Mouse (Mus musculus) hindlimb bud, embryonic 11.5 days (tissue): ENCODE data around the gene Rad51b.

ENCODE experiments used
- DNase-seq: peaks from one replicate; pipeline ENCODE4 v3.0.0-alpha.2; 2012; ENCODE audit warnings: low read depth, low spot score; ENCODE audit errors: extremely low spot score

Gene Rad51b

GRCm38 (mm10) chr12:79679941-79680697 lies 383.0 kb downstream of the Rad51b start:
- no peak for DNase-seq

DNA sequence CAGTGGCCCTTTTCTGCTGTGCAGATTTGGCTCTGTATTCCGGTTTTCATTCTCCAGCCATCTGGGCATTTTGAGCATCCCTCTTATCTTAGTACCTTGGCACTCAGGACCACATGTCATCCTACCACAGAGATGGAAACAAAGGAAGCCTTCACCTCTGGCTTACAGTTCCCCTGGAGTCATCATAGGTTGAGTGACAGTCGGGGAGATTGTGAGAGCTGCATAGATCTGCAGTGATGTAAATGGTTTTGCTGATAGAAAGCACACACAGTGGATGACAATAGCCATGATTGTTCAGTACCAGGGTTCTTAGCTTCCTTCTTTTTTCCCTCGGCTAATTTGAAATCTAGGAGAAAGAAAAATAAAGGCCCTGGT lies 383.6 kb downstream of the Rad51b start:
- DNase-seq, result no peak

DNA sequence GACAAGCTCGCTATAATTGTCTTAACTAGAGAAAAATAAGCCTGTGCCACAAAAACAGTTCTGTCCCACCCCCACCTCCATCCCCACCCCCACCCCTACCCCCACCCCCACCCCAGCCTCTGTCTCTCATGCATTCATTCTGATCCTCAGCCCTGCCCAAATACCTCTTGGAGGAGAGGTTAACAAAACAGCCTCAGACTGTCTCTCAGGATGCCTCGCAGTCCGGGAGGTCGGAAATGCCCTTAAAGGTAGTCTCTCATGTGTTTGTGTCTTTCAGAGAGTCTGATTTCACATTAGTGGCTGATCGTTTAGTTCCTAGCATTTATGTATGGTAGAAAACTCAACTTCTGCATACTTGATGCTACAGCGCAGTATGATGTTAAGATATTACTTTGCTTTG lies 384.5 kb downstream of the Rad51b start:
- no peak for DNase-seq

DNA sequence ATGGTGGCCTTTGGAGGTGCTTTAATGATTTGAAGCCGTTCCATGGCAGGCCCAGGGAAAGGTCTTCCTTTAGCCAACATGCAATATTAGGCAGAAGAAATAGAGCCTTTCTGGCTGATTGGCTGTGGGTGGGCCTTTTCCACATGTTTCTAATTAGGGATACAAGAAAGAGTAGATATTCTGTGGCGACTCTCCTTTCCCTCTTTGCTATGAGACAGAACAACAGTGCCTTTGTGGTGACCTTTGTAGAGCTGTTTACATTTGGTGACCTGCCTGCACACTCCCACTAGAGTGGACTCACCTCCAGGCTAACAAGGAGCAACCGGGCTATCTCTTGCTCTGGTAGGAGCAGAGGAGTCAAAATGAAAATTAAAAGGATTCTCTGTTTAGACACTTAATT lies 386.3 kb downstream of the Rad51b start:
- DNase-seq, result no peak

GRCm38 (mm10) chr12:79683759-79684158 lies 386.7 kb downstream of the Rad51b start:
- DNase-seq, result no peak

DNA sequence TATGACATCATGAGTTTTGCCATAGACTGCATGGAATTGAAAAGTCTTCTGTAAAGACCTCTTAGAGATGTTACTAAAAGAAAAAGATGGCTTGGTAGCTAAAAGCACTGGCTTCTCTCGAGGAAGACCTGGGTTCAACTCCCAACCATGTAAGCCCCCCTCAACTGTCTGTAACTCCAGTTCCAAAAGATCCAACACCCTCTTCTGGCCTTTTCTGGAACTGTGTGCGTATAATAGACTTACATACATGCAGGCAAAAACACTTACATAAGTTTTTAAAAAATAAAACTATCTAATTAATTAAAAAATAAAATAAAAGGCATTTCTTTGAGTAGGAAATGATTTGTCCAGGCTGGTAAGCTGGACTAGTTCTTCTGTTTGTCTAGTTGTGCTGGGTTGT lies 387.3 kb downstream of the Rad51b start:
- no peak for DNase-seq

- DNase-seq, result no peak
Measured at GRCm38 (mm10) chr12:79686594-79687325, 389.7 kb downstream of the Rad51b start.

DNA sequence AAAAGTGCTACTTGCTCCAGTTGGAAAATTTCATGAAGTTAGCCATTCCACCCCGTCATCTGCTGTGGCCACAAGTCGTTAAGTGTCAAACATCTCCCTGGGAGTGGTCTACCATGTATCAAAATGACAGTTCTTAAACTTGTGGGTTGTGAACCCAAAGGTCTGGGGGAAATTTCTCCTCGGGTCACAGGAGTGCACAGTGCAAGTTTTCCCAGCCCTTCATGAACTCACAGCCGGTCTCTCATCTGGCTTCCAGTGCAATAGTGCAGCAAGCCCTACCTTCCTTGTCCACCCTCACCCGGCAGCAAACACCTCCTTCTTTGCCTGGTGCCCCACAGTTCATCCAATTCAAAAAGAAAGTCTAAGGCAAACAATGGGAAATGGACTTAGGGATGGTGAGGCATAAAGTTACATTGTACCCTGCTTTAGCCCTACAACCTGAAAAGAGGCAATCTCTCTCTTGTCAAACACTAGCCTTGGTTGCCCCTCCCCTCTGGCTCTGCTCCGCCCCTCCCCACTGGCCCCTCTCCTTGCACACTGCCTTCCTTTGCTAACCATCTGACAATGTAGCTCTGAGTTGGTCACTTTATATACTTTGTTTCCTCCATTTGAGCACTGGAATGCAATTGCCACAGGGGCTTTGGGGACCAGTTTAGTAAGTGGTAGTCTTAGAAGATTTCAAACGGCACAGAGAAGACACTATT lies 390.8 kb downstream of the Rad51b start:
- no peak for DNase-seq

DNA sequence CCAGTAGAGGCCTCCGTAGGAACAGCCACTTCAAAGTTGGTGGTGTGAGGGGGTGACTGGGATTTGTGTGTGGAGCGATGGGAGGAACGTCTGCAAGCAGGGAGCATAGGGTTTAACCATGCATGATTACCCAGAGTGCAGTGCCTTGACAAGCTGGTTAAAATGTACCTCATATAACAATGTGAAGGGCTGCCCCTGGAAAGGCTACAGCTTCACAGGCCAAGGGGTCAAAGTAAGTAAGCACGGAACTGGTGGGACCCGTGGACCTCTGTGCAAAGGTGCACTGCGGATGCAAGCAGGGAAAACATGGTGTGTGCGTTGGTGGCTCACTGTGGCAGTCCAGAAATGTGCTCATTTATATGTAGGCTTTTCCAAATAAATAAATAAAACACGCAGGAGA lies 392.2 kb downstream of the Rad51b start:
- no peak for DNase-seq

DNA sequence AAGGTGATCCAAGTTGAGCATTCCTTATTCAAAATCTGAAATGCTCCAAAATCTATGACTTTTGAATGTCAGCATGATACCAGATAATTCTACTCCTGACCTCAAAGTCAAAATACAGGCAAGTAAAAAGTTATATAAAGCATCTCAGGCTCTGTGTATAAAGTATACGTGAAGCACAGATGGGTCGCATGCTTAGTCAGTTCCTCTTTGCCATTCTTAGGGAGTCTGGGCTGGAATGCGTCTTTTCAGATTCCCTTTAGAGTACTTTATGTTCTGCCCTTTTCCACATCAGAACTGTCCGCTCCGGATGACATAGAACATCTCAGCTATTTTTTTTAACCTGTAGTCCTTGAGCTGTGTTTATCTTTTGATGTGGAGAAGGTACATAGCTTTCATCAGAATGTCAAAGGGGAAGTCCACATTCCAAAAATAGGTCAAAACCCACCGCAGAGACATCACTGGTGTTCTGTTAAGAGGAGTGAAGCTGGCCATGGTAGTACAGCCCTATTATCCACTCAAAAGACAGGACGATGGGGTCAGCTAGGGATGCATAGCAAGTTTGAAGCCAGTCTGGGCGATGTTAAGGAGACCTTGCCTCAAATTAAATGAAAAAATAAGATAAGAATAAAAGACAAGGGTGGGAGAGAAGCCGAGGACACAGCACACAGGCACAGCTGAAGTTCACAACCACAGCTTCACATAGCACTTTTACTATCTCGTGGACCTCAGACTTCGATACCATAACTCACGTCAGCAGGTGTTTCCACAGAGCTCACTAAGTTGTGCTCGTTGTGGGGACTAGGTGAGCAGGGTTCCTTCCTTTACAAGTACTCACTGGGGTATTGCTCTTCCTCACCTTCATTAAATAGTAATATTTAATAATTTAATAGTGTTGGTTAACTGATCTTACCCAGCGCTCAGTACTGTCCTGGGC lies 395.1 kb downstream of the Rad51b start:
- DNase-seq, result no peak

GRCm38 (mm10) chr12:79695832-79696434 lies 398.9 kb downstream of the Rad51b start:
- DNase-seq, result no peak

DNA sequence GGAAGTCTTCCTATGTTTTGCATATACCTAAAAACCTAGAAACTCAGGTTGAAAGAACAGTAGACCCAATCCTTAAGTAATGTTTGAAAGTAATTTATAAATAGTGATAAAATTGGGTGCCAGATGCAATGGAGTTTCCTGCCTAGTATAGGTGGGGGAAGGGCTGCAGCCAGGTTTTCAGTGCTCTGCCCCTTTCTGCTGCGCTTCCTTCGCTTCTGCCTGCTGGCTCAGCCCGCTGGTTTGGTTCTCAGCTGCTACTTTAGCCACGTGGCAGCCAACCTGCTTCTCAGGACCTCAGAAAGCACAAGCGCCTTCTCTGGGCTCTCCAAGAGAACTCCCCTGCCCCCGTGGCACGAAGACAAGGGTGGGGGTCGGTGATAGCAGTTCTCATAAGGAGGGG lies 406.5 kb downstream of the Rad51b start:
- no peak for DNase-seq

DNA sequence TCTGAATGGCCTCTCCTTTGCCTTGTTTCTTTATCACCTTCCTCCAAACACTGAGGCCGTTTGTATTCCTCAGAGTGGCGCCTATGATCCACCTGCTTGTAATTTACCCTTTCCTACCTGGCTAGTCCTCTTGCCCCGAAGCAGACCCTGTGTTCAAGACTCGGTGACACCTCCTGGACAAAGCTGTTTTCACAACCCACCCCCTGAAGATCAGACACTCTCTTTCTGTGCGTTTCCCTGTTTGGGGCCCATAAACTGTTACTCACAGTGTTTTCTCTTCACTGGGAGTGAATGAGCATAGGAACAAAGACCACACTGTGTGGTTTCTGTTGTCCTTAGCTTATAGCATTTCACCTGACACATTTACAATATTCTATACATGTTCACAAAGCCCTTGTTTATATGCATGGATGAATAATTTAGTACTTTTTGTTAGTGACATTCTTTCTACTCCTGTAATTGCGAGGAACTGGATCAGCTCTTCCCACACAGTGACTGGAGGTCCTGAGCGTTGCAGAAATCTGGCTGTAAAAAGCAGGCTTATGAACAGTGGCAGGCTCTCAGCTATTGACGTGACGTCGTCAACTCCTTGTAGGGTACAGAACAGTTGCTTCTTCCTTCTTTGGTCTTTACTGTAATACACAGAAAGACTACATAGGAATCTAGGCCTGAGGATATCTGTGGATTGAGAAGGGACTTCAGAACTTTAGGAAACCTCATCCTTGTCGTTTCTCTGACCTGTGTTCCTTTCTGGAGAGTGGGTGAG lies 408.6 kb downstream of the Rad51b start:
- DNase-seq, result no peak

DNA sequence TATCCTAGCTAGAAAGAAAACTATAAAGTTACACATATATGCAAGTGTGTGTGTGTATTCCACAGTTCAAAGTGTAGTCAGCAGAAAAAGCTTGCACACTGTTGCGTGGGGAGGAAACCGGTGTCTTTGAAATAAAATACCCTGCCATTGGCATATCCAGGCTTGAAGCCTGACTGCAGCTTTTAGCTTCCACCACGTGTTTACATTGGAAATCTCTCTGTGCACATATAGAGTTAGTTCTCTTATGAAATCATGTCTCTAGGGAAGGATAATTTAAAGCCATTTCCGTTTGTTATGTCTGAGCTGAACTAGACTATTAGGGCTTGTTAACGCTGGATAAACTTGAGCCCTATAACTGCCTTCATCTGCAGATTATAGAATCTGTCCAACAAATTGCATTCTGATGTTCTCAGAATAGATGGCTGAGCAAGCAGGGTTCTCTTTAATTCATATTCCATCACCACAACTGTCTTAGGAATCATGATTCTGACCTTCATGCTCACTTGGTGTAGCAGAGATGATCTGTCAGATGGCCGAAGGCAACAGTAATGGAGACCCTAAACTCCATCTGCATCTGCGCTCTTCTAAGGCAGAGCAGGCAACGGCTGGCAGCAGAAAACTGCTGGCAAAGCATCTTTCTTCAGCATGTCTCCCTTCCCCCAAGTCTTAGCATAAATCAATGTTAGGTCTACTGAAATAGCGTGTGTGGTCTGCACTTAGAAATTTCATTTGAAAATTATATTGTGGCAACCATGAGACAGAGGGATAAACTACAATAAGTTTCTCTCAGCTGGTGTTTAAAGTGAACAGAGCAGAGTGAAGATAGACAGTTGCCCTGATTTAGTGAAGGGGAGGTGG lies 410.7 kb downstream of the Rad51b start:
- DNase-seq, result no peak

DNA sequence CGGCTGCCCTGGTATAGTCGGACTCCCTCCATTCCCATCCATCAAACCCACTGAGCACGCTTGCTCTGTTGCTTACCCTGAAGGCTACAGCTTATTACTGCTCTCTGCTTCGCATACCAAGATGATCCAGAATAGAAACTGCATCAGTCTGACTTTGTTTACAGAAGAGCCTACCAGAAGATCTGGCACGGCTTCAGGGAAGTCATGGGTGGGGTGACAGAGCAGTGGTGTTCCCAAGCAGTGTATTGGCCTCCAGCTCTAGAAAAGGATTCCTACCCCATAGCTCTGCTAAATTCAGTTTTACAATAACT lies 411.3 kb downstream of the Rad51b start:
- DNase-seq, result no peak

DNA sequence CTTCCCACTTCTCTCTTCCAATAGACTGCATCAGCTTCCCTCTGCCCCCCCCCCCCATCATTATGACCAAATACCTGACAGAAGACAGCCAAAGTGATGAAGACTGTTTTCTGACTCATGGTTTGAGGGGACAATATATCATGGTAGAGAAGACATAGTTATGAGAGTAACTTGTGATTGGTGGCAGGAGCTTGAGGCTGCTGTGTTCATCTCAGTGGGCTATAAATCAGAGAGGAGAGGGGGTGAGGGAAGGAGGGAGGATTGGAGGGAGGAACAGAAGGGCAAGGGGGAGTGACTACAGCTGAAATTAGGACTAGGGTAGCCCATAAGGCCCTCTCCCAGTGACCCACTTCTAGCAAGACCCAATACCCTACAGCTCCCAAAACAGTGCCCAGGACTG lies 416.2 kb downstream of the Rad51b start:
- no peak for DNase-seq

DNA sequence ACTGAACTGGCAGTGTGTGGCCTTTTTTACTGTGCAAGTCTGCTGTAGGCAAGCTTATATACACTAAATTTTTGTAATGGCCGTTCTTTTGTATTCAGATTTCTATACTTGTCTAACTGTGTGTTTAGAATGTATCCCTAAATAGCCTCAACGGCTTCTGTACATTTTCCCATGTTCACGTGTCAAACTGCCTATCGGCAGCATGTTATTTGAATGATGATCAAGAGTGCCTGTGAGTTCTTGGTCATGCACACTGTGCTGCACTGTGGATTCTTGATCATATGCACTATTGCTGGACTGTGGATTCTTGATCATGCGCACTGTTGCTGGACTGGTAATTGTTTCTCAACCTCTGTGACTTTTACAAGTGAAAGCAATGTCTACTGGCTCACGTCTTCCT lies 417.4 kb downstream of the Rad51b start:
- no peak for DNase-seq

GRCm38 (mm10) chr12:79715506-79716345 lies 418.6 kb downstream of the Rad51b start:
- DNase-seq, result peak; percentile 53
